In genomic region chr13:108329693-108330092, GRCm38 (mm10) we compare ENCODE assay signal across 8 mouse cellular contexts. TPM values are rescaled to one million over a fixed set of nuclear protein-coding genes. Genes with fewer than 3 reads are reported as not detected.
DNase-seq lines count a peak whose midpoint lies in the region; ATAC-seq lines count a peak whose summit lies in the region.

No protein-coding gene starts in this region.

- no peaks in the 10 kb centered on the region for H3K4me1 ChIP-seq in forebrain, embryonic 11.5 days (replicated peaks; ENCODE audit: control insufficient read depth, insufficient read depth, low read length)
- no peaks in the 10 kb centered on the region for H3K4me1 ChIP-seq in forebrain, embryonic 15.5 days
- H3K4me1 ChIP-seq in midbrain, embryonic 11.5 days (ENCODE audit: control insufficient read depth, insufficient read depth, low read length): no peaks in the 10 kb centered on the region
- no peaks in the 10 kb centered on the region for H3K4me1 ChIP-seq in midbrain, embryonic 10.5 days
- no peaks in the 10 kb centered on the region for H3K4me1 ChIP-seq in forebrain, embryonic 16.5 days (replicated peaks; ENCODE audit: control insufficient read depth, insufficient read depth, low read length)
- no peaks in the 10 kb centered on the region for H3K4me1 ChIP-seq in hindbrain, embryonic 13.5 days (replicated peaks)

- H3K4me2 ChIP-seq in forebrain, embryonic 11.5 days (ENCODE audit: low read depth, low read length, severe bottlenecking): no peak overlapping the region
- no peak overlapping the region for H3K4me2 ChIP-seq in forebrain, embryonic 15.5 days (replicated peaks)
- H3K4me2 ChIP-seq in midbrain, embryonic 11.5 days: no peak overlapping the region
- H3K4me2 ChIP-seq in forebrain, embryonic 16.5 days (ENCODE audit: low read length): no peak overlapping the region
- H3K4me2 ChIP-seq in hindbrain, embryonic 13.5 days: no peak overlapping the region

- no peaks in the 10 kb centered on the region for H3K9me3 ChIP-seq in forebrain, embryonic 11.5 days (ENCODE audit: control insufficient read depth, low read length)
- no peaks in the 10 kb centered on the region for H3K9me3 ChIP-seq in forebrain, embryonic 15.5 days
- no peaks in the 10 kb centered on the region for H3K9me3 ChIP-seq in midbrain, embryonic 11.5 days (ENCODE audit: control insufficient read depth, low read length)
- no peaks in the 10 kb centered on the region for H3K9me3 ChIP-seq in midbrain, embryonic 10.5 days (replicated peaks)
- H3K9me3 ChIP-seq in forebrain, embryonic 16.5 days (ENCODE audit: control insufficient read depth, low read length): no peaks in the 10 kb centered on the region
- no peaks in the 10 kb centered on the region for H3K9me3 ChIP-seq in hindbrain, embryonic 13.5 days

- WGBS in forebrain, embryonic 11.5 days: 75% methylated on average over 3 of the region's 3 CpGs
- 71% methylated on average over 3 of the region's 3 CpGs for WGBS in forebrain, embryonic 15.5 days
- WGBS in midbrain, embryonic 11.5 days: 80% methylated on average over 3 of the region's 3 CpGs
- WGBS in midbrain, embryonic 10.5 days: 77% methylated on average over 3 of the region's 3 CpGs
- 67% methylated on average over 3 of the region's 3 CpGs for WGBS in forebrain, embryonic 16.5 days
- 78% methylated on average over 3 of the region's 3 CpGs for WGBS in hindbrain, embryonic 13.5 days

- no peaks in the 10 kb centered on the region for H3K36me3 ChIP-seq in forebrain, embryonic 11.5 days (ENCODE audit: control insufficient read depth, insufficient read depth, low read length)
- H3K36me3 ChIP-seq in forebrain, embryonic 15.5 days: no peaks in the 10 kb centered on the region
- peaks cover 2% of the 10 kb centered on the region; the same call in 1 of the 2 replicates for H3K36me3 ChIP-seq in midbrain, embryonic 11.5 days (ENCODE audit: control insufficient read depth, insufficient read depth, low read length)
- H3K36me3 ChIP-seq in midbrain, embryonic 10.5 days: peaks cover 59% of the 10 kb centered on the region
- no peaks in the 10 kb centered on the region for H3K36me3 ChIP-seq in forebrain, embryonic 16.5 days (ENCODE audit: control insufficient read depth, insufficient read depth)
- no peaks in the 10 kb centered on the region for H3K36me3 ChIP-seq in hindbrain, embryonic 13.5 days

- H3K4me3 ChIP-seq in forebrain, embryonic 11.5 days (ENCODE audit: low read depth, low read length): no peak overlapping the region
- no peak overlapping the region for H3K4me3 ChIP-seq in forebrain, embryonic 15.5 days
- H3K4me3 ChIP-seq in midbrain, embryonic 11.5 days (ENCODE audit: low read depth, low read length): no peak overlapping the region
- no peak overlapping the region for H3K4me3 ChIP-seq in midbrain, embryonic 10.5 days
- H3K4me3 ChIP-seq in forebrain, embryonic 16.5 days (replicated peaks; ENCODE audit: low read length): no peak overlapping the region
- H3K4me3 ChIP-seq in hindbrain, embryonic 13.5 days: no peak overlapping the region

- no peak overlapping the region for H3K27ac ChIP-seq in forebrain, embryonic 11.5 days (ENCODE audit: low read depth, low read length)
- H3K27ac ChIP-seq in forebrain, embryonic 15.5 days (replicated peaks): no peak overlapping the region
- no peak overlapping the region for H3K27ac ChIP-seq in midbrain, embryonic 11.5 days (ENCODE audit: low read depth, low read length)
- H3K27ac ChIP-seq in midbrain, embryonic 10.5 days (replicated peaks): no peak overlapping the region
- H3K27ac ChIP-seq in forebrain, embryonic 16.5 days (ENCODE audit: low read length): no peak overlapping the region
- H3K27ac ChIP-seq in hindbrain, embryonic 13.5 days: no peak overlapping the region

- H3K9ac ChIP-seq in forebrain, embryonic 11.5 days (ENCODE audit: low read length): no peak overlapping the region
- no peak overlapping the region for H3K9ac ChIP-seq in forebrain, embryonic 15.5 days (replicated peaks)
- no peak overlapping the region for H3K9ac ChIP-seq in midbrain, embryonic 11.5 days (ENCODE audit: low read length)
- H3K9ac ChIP-seq in forebrain, embryonic 16.5 days (replicated peaks; ENCODE audit: low read depth, low read length): no peak overlapping the region
- H3K9ac ChIP-seq in hindbrain, embryonic 13.5 days: no peak overlapping the region

- peak; percentile 46; the same call in 1 of the 2 replicates for ATAC-seq in forebrain, embryonic 11.5 days (replicated peaks; ENCODE audit: low FRiP score)
- ATAC-seq in forebrain, embryonic 15.5 days (replicated peaks): no peak; the same call in 1 of the 2 replicates
- ATAC-seq in midbrain, embryonic 11.5 days (ENCODE audit: low FRiP score): no peak
- ATAC-seq in forebrain, embryonic 16.5 days: 0 out of 2 replicates have a peak, but pooled peaks have one; percentile 31
- ATAC-seq in hindbrain, embryonic 13.5 days (ENCODE audit: low FRiP score): no peak

- DNase-seq in forebrain, embryonic 11.5 days (ENCODE audit: low spot score): no peak
- peak; percentile 88 for DNase-seq in midbrain, embryonic 11.5 days (ENCODE audit: low spot score, missing footprints)
- DNase-seq in midbrain, embryonic 10.5 days (ENCODE audit: low spot score): no peak
- DNase-seq in retina, postnatal 7 days (ENCODE audit: low read depth, low spot score): peak; percentile 11
- no peak for DNase-seq in cerebellum, adult 9-11 months

- H3K27me3 ChIP-seq in forebrain, embryonic 11.5 days (ENCODE audit: control insufficient read depth, insufficient read depth, low read length): no peaks in the 10 kb centered on the region
- H3K27me3 ChIP-seq in forebrain, embryonic 15.5 days: no peaks in the 10 kb centered on the region
- no peaks in the 10 kb centered on the region for H3K27me3 ChIP-seq in midbrain, embryonic 11.5 days (ENCODE audit: control insufficient read depth, insufficient read depth, low read length)
- H3K27me3 ChIP-seq in midbrain, embryonic 10.5 days (ENCODE audit: low read depth, poor library complexity, severe bottlenecking): no peaks in the 10 kb centered on the region
- H3K27me3 ChIP-seq in forebrain, embryonic 16.5 days (replicated peaks; ENCODE audit: control insufficient read depth, insufficient read depth, low read length): no peaks in the 10 kb centered on the region
- no peaks in the 10 kb centered on the region for H3K27me3 ChIP-seq in hindbrain, embryonic 13.5 days

RNA-seq across cellular contexts. Expression of gene Depdc1b, which starts 13.6 kb away (rescaled TPM):
- 21.7 and 26.1 TPM in 2 replicates for polyA plus RNA-seq in forebrain, embryonic 11.5 days (2014; fragmentation: Nextera tagmentation; extraction: Ambion mirVana)
- 7.8 and 8.0 TPM in 2 replicates for polyA plus RNA-seq in forebrain, embryonic 15.5 days (2015; fragmentation: Nextera tagmentation; extraction: Ambion mirVana)
- polyA plus RNA-seq in midbrain, embryonic 11.5 days (2014; fragmentation: Nextera tagmentation; extraction: Ambion mirVana): 16.8 and 17.3 TPM in 2 replicates
- polyA plus RNA-seq in midbrain, embryonic 10.5 days (2016; fragmentation: Nextera tagmentation; extraction: Ambion mirVana): 18.8 and 18.9 TPM in 2 replicates
- polyA plus RNA-seq in forebrain, embryonic 16.5 days (2015; fragmentation: Nextera tagmentation; extraction: Ambion mirVana): 5.4 and 5.8 TPM in 2 replicates
- 2.3 and 2.7 TPM in 2 replicates for polyA plus RNA-seq in hindbrain, embryonic 13.5 days (2015; fragmentation: Nextera tagmentation; extraction: Ambion mirVana)

Comparison
In these comparisons a context has a peak if more than half of its experiments do, and no peak if none do; other contexts are left out.
1. ATAC-seq: peak in forebrain, embryonic 11.5 days (single experiment) and forebrain, embryonic 16.5 days (single experiment); none in forebrain, embryonic 15.5 days (single experiment), midbrain, embryonic 11.5 days (single experiment) and hindbrain, embryonic 13.5 days (single experiment).
2. DNase-seq: peak in midbrain, embryonic 11.5 days (single experiment) and retina, postnatal 7 days (single experiment); none in forebrain, embryonic 11.5 days (single experiment), midbrain, embryonic 10.5 days (single experiment) and cerebellum, adult 9-11 months (single experiment).